Mouse (Mus musculus): Measurements from ENCODE around the gene Atp13a4. TPM values are rescaled to one million over a fixed set of nuclear protein-coding genes. Genes with fewer than 3 reads are reported as not detected.

Gene Atp13a4
- polyA plus RNA-seq, 1 experiment, result not detected

DNA sequence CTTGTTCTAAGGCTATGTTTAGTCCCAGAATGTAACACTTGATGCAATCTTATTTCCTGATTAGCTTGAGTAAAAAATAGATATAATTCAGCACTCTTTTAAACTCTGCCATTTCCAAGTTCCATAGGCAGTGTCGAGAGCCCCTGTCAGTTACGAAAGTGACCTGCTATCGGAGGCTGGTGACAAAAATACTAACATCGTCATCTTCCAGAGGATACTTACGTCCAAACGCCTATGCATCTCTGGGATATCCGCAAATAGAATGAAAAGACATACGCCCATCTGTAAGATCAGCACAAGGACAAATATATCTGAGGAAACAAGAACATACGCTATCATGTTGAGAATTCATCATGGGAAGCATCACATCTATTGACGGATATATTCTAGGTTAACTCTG lies 137.3 kb downstream of the Atp13a4 start:
- TF ChIP-seq GATA1 (IDR thresholded peaks at IDR 0.05; ENCODE audit: low read length), result no peak

DNA sequence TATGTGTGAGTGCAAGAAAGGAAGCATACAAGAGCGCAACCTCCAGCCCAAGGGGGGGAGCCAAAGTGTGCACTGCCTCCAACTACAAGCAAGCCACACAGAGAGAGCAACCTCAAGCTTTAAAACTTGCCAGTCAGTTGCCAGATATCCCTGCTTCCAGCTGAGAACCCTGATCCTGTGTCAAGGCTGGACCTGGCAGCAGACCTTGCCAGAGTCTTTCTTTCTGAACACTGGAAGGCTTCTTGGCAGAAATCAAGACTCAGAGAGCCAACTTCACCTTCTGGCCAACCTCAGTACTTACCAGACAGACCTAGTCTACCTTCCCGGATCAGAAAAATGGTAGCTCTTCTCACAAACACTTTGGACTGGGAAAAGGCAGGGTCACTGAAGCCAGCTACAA lies 145.6 kb downstream of the Atp13a4 start:
- TF ChIP-seq GATA1 (IDR thresholded peaks at IDR 0.05; ENCODE audit: low read length), result no peak

DNA sequence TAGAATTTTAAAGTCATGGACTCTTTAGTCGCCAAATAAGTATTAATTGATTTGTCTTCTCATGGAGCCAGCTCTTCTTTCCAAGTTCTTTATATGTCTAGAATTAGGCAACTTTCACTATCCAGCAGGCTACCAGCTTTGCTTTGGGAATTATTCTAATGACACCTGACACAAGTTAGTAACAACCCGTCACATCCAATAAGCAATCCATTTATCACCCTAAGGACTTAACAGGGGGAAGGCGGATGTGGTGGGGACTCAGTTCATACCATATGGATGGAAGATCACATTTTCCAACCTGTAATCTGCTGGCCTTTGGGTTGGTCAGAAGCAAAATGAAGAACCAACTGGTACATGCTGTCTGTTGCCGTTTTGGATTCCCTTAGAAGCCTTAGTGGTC lies 159.9 kb downstream of the Atp13a4 start:
- no peak for TF ChIP-seq GATA1 (IDR thresholded peaks at IDR 0.05; ENCODE audit: low read length)

DNA sequence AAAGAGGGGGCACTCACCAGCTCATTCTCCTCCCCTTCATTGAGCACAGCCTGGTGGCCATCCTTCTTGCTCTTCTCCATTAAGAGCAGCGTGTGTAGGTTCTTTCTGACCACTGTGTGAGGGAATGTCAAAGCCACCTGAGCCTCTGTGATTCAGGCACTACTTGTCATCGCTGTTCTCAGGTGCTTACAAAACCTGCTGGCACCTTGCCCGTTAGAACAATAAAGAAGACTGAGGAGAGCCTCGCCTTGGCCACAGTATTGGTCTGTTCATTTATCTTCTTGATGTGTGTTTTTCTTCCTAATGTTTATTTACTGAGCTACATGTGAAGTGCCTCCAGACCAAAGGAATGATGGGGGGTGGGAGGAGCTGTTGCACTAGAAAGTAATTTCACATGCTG lies 166.2 kb downstream of the Atp13a4 start, which contains the start of gene Atp13a5:
Gene Atp13a5, minus strand, starts transcription at position 275 of the 400 bp plus-strand sequence.
- TF ChIP-seq GATA1 (IDR thresholded peaks at IDR 0.05; ENCODE audit: low read length), result no peak

DNA sequence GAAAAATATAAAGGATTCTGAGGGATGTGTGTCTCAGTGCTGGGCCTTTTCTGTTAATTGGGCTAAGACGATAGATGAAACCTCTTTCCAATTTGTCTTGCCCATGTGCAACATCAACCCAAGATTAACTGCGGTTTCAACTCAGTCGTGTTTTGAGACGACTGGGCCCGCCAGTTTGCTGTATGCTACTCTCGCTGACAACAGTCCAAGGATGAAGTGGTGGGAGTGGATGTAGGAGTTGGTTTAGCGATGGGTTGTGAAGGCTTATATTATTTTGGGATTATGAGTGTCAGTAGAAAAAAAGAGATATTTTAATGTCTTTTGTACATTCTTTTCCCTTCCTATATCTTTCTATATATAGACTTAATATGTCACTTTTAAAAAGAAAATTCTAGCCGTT lies 170.0 kb downstream of the Atp13a4 start:
- TF ChIP-seq GATA1 (IDR thresholded peaks at IDR 0.05; ENCODE audit: low read length), result no peak

Other genes with a start within 250 kb of the Atp13a4 start
- gene Atp13a5, start 166.1 kb downstream of the Atp13a4 start, polyA plus RNA-seq (2012), result not detected in 2 replicates
- gene Opa1, start 34.5 kb upstream of the Atp13a4 start, polyA plus RNA-seq (2012), result 22.8 and 34.5 TPM in 2 replicates